Mouse (Mus musculus): ENCODE measurements around the gene Slc26a1.

Slc26a1 gene

DNA sequence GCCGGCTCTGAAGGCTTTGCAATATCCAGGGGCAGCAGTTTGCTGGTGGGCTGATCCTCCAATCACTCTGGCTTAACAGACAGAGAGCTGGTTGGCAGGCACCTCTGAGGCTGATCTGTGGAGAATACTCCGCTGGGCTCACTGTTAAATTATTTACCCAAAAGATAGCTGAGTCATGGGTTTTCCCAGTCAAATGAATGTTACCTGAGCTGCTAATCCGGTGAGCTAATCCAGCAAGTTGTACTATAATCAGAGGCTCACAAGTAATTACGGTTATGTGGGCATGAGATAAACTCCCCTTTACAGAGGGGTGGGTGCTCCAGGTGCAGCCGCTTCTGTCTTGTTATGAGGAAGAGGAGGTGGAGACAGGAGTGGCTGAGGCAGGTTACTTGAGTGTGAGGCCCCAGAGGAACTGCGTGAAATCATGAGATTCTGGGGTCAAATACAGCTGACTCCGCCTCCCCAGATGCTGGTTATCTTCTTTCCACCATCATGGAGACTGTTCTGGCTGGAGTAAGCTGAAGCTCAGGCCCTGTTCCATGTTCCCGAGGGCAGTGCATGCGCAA, at the start of gene Slc26a1:
TSS of gene Slc26a1 (minus strand) at position 319 of the 566 bp plus-strand sequence.
- in situ Hi-C loops (cut with MboI, MseI) = no loop called here

DNA sequence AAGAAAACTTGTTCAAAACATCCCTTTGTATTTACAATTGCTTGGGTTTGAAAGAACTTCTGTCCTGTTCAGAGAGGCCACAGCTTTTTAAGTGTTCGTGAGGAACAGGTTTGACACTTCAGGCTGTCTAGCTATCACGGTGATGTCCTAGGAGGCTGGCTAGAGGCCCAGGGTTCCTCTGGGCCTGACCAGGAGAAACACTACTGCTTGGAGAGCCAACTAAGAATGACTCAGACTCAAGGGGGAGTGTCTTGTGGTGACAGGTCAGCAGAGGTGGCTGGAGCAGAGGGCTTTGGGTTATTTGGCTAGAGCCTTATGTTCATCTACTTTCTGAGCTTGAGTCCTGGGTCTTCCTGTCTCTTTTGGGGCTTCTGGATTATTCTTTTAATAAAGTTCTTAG, 48.6 kb upstream of the Slc26a1 start:
- in situ Hi-C loops (cut with MboI, MseI) = no loop called here

DNA sequence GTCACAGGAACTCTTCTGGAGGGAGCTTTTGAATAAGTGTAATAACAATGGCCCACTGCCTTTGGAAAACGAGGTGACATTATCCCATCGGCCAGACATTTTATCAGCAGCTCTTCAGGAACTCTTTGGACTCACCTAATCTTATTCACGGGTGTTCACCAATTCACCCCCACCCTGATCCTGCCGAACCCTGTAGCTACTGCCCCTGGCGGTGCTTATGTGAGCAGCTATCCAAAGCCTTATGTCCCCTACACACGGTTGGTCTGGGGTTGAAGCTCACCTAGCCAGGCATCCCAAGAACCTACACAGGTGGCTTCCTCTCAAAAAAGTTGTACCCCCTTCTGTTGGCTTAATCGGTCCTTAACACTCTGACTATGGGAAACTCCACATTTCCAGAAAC, 44.4 kb upstream of the Slc26a1 start:
- in situ Hi-C loops (cut with MboI, MseI) = no loop called here

DNA sequence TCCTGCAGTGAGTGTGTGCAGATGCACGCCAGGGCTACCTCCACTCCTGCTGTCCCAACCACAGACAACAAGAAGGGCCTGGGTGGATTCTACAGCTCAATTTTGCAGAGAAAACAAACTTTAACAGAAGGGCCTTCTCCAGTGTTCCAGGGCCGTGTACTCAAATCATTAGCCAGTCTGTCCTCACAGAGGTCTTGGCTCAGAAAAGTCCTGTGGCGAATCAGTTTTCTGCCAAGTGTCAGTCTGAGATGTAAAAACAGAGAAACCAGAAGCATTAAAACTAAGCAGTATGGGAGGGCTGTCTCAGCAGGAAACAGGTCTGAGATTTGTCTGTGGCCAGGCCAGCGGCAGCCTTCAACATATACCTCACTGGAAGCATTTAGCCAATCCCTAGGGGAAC, 42.7 kb upstream of the Slc26a1 start:
- in situ Hi-C loops (cut with MboI, MseI) = no loop called here

DNA sequence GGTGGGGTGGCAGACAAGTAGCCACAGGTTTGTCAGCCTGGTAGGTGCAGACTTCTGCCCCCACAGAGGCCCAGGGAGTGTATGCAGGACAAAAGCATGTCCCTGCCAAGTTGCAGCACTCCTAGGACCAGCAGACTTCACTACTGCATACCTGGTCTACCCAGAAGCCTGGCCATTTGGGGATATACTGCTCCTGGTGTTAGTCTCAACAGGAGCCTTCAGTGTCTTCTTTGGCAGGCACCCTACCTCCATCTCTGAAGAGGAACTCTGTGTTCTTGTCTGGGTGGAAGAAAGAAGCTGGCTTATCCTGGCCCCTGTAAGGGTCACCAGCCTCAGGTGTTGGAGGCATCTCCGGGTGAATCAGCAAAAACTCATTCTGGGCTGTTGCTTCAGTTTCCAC, 40.6 kb upstream of the Slc26a1 start:
- in situ Hi-C loops (cut with MboI, MseI) = no loop called here

DNA sequence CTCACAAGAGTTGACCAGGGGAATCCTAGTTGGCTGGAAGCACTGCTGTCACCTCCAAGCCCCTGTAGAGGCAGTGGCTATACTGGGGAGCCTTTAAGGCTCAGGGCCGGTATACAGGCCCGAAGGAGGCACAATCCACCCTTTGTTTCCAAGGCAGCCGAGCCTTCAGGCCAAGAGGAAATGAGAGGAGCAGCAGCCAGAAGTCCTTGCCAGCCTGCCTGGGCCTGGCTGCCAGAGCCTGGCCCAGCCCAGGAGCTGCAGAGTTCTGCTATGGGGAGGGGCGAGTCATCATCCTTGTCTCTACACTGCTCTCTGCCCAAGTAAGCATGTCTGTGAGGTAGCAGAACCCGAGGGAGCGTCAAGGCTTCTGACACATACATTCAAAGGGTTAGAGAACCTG, 38.8 kb upstream of the Slc26a1 start:
- in situ Hi-C loops (cut with MboI, MseI) = no loop called here

DNA sequence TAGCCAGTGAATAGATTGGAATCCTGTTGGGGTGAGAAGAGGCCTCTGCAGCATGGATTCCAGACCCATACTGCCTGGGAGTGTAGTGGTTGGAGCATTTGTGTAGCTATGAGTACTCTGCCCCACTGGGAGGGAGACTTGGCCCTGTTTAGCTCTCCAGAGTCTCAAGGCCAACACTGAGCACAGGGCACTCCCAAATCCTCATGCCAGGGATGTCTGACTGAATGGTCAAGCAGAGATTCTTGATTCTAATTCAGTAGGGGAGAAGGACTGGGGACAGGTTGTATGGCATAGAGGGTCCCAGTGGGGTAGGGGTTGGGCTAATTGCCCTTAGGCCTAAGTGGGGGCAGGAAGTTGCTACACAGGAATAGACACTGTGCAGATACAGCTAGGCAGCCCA, 38.3 kb upstream of the Slc26a1 start:
- in situ Hi-C loops (cut with MboI, MseI) = no loop called here

DNA sequence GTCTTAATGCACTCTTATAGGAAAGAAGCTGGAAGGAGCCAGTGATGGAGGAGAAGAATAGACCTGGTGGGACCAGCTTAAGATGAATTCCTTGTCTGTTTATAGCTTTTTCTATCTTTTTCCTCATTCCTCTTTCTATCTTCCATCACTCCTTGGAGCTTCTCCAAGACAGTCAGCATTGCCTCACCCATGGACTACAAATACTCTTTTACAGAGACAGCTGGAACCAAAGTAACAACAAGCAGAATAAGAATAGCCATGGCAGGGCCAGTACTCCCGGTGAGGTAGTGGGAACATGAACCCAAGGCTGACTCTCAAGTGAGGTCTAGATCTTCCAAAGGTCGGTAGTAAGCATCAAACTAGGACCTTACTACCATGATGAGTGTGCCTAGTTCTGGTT, 37.7 kb upstream of the Slc26a1 start:
- in situ Hi-C loops (cut with MboI, MseI) = no loop called here

DNA sequence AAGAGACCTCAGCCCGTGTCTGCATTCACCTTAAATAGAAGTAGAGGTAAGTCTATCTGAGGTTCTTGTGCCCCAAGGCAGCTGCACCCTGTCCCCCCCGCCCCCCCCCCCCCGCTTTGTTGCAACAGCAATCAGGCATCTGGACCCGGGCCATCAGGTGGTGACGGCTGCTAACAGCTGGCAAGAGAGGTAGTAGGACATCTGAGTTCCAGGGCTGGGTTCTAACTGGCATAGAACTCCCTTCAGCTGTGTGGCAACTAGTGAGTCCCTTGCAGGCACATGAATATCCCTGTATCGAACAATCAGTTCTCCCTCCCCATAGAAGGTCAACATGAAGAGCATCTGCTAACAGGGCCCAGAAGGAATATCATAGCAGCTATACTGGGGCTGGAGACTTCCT, 36.6 kb upstream of the Slc26a1 start:
- in situ Hi-C loops (cut with MboI, MseI) = no loop called here

DNA sequence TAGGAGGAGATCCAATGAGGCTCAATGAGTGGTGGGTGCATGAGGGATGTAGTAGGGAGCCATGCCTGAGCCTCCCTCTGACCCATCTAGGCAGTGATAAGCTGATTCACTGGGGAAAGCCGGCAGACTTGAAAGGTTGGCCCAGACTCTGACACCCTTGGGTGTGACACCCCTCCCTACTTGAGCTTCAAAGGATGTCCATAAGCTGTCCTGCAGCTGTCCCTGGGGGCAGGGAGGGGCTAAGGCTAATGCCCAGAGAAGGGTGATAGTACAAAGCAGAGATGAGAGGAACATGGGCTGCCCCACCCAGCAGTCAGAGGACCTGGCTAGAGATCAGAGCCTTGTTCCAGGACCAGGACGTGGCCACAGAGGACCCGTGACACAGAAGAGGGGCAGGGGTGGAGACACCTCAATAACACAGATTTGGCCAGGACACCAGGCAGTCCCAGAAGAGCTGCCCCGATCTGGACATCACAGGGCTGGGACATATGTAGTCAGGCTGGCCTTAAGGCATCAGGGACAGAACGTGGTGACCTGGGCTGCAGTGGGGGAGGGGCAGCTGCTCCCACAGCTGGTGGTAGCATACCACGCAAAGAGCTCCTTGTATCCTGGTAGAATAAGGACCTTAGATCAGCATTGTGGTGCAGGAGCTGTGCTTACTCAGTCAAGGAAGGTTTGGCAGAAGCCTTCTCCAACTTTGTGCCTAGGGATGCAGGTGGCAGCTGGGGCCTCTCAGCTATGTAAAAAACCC, 33.8 kb upstream of the Slc26a1 start:
- in situ Hi-C loops (cut with MboI, MseI) = no loop called here

DNA sequence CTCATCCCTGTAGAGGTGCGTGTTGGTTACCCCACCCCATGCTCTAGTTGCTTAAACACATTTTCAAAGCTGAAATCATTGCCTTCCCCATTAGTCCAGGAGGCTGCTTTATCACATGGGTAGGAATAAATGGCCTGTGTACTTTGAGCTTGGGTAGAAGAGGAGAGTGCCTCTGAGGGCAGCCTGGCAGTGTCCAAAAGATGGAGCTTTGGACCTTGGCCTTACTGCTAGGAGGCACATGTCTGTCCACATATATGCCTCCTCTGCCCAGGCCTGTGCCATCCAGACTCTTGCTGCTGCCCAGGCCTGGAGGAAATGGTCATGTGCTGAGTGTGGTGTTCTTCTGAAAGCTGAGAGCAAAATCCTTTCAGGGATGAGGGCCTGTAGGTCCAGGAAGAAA, 33.0 kb upstream of the Slc26a1 start:
- in situ Hi-C loops (cut with MboI, MseI) = no loop called here

DNA sequence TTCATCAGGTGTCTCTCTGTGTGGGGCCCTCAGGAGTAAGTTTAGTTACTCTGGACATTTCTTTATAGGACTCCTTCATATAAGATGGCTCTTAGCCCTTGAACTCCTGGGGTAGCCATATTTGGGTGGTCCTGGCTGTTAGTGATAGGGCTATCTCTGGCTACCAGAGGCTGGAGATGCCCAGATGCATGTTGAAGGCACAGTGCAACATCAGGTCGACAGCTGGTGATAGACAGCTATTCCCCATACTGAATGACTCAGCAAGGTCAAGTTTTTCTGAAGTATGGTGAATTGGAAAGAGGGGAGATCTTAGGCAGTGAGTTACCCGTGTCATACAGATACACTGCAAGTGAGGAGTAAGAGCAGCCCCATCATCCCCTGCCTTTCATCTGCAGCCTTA, 32.4 kb upstream of the Slc26a1 start:
- in situ Hi-C loops (cut with MboI, MseI) = no loop called here

DNA sequence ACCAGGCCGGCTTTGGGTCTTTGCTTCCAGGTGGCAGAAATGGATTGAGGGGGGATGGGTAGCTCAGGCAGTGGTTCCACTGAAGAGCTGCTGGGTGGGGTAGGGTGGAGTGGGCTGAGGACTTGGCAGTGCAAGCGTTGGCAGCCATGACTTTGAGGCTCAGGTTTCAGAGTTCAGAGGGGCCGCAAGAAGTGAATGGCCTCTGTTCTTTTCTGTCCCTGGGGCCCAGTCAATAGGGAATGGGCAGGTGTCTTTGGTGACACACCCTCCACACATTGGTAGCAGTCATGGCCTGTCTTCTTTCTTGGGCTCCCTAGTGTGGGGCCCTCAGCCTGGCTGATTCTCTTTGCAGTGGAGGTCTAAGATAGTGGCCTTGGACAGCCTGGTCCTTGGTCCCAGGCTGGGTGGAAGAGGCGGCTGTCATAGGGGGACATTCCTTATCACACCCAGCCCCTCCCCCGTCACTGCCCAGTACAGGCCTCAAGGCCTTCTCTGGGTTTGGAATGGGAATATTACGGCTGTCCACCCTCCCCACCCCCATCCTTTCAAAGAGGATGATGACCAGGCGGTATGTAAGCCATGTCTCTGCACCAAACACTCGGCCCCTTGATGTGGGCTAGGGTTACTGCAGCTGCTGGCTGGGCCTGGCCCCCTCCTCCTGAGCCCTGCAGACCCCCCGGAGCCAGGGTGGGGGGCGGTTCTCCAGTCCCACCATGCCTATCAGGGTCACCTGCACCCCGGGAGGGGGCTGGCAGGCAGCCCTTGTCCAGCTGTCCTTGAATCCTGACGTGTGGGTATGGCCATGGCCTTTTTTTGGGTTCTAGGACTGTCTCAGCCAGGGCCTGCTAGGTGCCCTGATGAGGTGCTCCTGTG, 28.6 kb upstream of the Slc26a1 start:
- in situ Hi-C loops (cut with MboI, MseI) = no loop called here

DNA sequence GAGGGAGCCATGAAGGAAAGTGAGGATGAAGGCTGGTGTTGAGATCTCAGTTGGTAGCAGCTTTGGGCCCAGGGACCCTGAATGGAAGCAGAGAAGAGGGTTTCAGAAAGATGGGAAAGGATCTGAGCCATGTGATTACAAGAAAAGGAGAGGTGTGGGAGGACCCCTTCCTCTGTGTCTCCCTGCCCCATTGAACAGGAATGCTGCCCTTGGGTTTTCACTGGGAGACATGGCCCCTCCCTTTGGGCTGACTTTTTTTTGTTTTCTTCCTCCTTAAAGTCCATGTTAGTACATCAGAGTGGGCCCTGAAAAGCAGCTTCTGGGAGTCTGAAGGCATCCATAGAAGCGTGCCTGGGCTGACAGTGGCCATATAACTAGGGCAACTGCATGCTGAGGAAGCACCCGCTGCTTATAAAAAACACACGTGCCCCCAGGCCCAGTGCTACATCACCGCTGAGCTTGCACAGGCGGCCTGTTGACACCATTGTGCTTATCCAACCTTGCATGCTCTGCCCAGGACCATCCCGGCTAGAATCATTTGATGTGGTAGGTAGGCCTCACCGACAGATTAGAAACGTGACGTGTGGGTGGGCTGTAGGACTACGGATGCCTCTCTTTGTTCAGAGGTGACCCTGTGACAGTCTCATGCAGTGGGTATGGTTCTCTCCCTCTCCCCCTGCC, 26.1 kb upstream of the Slc26a1 start:
- in situ Hi-C loops (cut with MboI, MseI) = no loop called here

DNA sequence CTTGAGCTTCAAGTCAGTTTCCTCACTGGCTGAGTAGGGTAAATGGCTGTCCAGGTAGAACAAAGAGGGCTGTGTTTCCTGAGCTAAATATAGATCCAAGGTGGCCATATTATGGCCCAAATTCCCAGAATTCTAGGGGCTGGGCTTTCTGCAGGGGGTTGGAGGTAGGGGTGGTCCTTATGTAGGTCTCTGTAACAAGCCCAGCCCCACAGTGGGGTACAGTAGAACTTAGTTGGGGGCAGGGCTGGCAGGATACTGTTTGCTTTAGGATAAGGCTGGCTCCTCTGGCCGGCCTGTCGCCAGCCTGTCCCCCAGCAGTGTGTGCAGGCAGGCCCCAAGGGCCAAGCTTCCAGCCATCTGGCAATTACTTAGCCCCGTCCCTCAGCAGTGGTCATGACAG, 25.0 kb upstream of the Slc26a1 start:
- in situ Hi-C loops (cut with MboI, MseI) = no loop called here

DNA sequence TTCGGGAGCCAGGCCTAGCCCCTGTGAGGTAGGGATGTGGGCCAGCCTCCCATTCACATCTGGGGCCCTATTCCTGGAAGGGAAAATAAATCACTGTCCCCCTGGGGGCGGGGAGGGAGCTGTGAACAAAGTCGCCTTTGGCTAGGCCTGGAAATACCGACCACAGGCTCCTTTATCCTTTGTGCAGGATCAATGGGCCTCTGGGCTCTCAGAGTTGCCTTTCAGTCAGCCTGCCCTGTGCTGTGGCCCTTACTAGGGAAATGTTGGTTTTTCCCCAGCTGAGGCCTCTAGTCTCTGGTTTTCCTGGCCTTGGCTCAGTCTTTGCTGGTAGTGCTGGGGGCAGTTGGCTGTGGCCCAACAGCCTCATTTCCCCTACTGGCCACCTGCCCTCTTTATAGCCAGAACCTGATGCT, 22.0 kb upstream of the Slc26a1 start:
- in situ Hi-C loops (cut with MboI, MseI) = no loop called here

DNA sequence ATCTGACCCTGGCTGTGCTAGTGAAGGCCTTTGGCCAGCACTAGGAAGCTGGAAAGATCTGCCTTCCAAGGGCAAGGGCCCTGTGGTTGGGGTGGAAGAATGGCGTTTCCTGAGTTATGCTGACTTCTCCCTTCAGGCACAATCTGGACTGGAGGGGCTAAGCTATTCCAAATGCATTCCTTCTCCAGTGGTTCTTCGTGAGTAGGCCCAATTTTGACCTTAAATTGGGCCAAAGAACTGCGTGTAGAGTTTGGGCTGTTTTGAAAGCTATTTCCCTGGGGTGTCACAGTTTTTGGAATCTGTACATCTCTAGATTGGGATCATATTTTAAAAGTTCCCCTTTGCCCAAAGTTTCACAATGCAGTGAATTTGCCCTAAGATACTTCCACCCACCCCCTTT, 21.2 kb upstream of the Slc26a1 start:
- in situ Hi-C loops (cut with MboI, MseI) = no loop called here

DNA sequence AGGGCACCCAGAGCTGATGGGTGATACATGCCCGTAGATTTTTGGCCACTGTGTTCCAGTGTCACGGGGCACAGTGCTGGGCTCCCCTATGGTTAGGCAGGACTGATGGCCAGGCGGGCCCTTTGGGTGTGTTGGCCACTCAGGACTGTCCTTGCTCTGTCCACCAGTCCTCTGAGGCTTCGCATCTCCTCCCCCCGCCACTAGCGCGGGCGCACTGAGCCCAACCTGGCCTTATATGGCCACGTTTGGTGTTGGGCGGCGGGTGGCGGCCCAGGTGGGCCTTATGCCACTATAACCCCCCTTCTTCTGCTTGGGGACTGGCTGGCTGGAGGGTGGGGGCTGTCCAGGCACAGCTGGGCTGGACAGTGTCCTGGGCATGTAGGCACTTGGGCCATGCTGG, 20.5 kb upstream of the Slc26a1 start:
- in situ Hi-C loops (cut with MboI, MseI) = no loop called here

DNA sequence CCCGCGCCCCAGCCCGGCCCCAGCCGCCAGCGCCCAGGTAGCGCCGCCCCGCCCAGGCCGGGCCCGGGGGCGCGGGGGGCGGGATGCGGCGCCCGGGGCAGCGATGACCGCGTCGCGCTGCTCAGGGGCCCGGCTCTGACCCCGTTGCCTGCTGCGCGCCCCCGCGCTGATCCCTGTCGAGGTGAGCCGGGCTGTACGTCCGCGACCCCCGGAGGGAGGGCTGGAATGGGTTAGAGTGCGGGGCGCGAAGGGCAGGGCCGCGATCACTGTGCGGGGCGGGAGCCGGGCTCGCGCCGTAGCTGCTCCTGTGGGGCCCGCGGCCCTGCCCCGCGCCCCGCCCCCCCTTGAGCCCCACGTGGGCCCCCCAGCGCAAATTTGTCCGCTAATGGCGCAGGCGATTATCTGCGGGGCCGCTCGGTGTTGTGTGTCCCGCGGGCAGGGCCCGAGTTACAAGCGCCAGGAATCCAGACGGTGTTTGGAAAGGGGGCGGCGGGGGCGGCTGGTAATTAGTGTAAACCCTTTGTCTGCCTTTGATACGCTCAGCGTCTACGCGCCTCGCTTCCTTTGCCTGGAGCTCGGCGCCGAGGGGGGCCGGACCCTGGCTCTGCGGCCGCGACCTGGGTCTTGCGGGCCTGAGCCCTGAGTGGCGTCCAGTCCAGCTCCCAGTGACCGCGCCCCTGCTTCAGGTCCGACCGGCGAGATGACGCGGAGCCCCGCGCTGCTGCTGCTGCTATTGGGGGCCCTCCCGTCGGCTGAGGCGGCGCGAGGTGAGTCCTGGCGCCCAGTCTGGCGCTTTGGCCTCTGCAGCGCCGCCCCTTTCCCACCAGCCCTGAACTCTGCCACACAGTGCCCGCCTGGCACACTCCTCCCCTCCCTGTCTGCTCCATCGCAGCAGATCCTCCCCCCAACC, 19.2 kb upstream of the Slc26a1 start:
- in situ Hi-C loops (cut with MboI, MseI) = no loop called here

DNA sequence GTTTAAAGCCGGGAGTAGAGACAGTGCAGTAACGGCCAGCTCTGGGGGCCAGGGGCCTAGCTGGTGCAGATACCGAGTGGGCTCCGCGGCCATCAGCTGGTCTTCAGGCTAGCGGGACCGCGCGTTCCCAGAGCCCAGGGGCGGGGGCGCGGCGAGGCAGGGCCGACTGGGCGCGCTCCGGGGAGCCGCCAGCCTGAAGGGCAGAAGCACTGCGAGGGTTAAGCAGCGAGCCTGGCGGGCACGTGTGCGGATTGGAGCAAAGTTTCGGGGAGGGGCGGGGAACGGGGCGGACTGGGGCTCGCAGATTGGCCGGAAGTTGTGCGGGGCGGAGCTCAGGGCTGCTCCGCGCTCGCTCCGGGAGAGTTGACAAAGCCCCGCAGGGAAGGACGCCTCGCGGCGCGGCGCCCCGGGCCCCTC, 18.5 kb upstream of the Slc26a1 start:
- in situ Hi-C loops (cut with MboI, MseI) = no loop called here

DNA sequence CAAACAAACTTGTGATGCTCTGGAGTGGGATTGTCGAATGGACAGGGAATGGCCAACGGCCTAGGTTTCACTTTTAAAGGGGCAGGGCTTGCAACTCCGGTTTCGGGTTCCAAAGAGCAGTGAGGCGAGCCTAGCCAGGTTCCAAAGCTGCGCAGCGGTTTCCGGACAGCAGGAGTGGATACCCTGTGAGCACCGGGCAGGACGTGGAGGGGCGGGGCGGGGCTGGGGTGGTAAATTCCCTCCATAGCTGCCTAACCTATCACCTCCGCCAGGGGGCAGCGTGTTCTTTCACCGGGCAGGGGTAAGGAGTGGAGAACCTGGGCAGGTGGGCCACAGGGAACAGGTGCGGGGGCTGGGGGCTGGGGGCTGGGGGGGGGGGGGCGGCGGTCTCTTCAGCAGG, 16.9 kb upstream of the Slc26a1 start, which contains the start of gene Fgfrl1:
TSS of gene Fgfrl1 (plus strand) at position 112 of the 400 bp plus-strand sequence.
- in situ Hi-C loops (cut with MboI, MseI) = no loop called here

Data from regulatory T cell (primary cell).